Mouse (Mus musculus) megakaryocyte, embryonic 14.5 days (primary cell): ENCODE measurements around the gene Rybp.

Experiments used
- FLI1 ChIP-seq: IDR thresholded peaks from 2 replicates; pipeline ENCODE4 v1.6.1; 2012; ENCODE audit warnings: low read length, inconsistent platforms, mixed read lengths
- GATA1 ChIP-seq: IDR thresholded peaks from 3 replicates; pipeline ENCODE4 v1.6.1; 2012; ENCODE audit warnings: mixed read lengths, low read length, inconsistent platforms, borderline replicate concordance

GRCm38 (mm10) chr6:100190310-100190709 lies 97.0 kb downstream of the Rybp start:
- TF ChIP-seq GATA1: no peak
- TF ChIP-seq FLI1: no peak
